Mouse (Mus musculus) CH12.LX (cell line): ENCODE measurements at regions not wholly inside any gene's neighbourhood (a gene's known extent, or its start where the extent isn't known, plus 50 kb on each side); places are given as distances from the start of the nearest gene placed in this dataset.

Source experiments
- CTCF ChIP-seq, 2 experiments: IDR thresholded peaks in 1 of 2; conservative IDR thresholded peaks in 1 of 2; 2 replicates each; pipeline ENCODE4 v1.5.1; 2011 to 2012; ENCODE audit warnings: low read depth in 2 of 2, low read length in 2 of 2, improper control_type of control experiment in 1 of 2, inconsistent platforms in 1 of 2, mild to moderate bottlenecking in 1 of 2, moderate library complexity in 1 of 2
- EP300 ChIP-seq: IDR thresholded peaks from 2 replicates; pipeline ENCODE4 v1.6.1; 2011; ENCODE audit warnings: low read length, improper control_type of control experiment
- ETS1 ChIP-seq: conservative IDR thresholded peaks from 2 replicates; pipeline ENCODE4 v1.6.1; 2012; ENCODE audit warnings: low read depth, mild to moderate bottlenecking, inconsistent platforms, low read length, improper control_type of control experiment, moderate library complexity
- MAFK ChIP-seq: IDR thresholded peaks from 2 replicates; pipeline ENCODE4 v1.6.1; 2011; ENCODE audit warnings: low read length, improper control_type of control experiment; ENCODE audit not compliant: insufficient replicate concordance
- MEF2A ChIP-seq: IDR thresholded peaks from 2 replicates; pipeline ENCODE4 v1.6.1; 2014; ENCODE audit warnings: low read depth, mild to moderate bottlenecking, inconsistent platforms, low read length, improper control_type of control experiment, borderline replicate concordance
- POLR2A ChIP-seq: IDR thresholded peaks from 2 replicates; pipeline ENCODE4 v1.6.1; 2011; ENCODE audit warnings: low read depth, mild to moderate bottlenecking, improper control_type of control experiment, low read length
- SMC3 ChIP-seq: IDR thresholded peaks from 2 replicates; pipeline ENCODE4 v1.6.1; 2011; ENCODE audit warnings: low read depth, low read length, improper control_type of control experiment
- TCF12 ChIP-seq: IDR thresholded peaks from 2 replicates; pipeline ENCODE4 v1.6.1; 2014; ENCODE audit warnings: low read depth, mild to moderate bottlenecking, inconsistent platforms, low read length, improper control_type of control experiment
- ZMIZ1 ChIP-seq: IDR thresholded peaks from 2 replicates; pipeline ENCODE4 v1.6.1; 2012; ENCODE audit warnings: low read depth, mild to moderate bottlenecking, inconsistent platforms, low read length, improper control_type of control experiment
- ZNF384 ChIP-seq: IDR thresholded peaks from 2 replicates; pipeline ENCODE4 v1.6.1; 2012; ENCODE audit warnings: low read depth, low read length, improper control_type of control experiment, inconsistent platforms

DNA sequence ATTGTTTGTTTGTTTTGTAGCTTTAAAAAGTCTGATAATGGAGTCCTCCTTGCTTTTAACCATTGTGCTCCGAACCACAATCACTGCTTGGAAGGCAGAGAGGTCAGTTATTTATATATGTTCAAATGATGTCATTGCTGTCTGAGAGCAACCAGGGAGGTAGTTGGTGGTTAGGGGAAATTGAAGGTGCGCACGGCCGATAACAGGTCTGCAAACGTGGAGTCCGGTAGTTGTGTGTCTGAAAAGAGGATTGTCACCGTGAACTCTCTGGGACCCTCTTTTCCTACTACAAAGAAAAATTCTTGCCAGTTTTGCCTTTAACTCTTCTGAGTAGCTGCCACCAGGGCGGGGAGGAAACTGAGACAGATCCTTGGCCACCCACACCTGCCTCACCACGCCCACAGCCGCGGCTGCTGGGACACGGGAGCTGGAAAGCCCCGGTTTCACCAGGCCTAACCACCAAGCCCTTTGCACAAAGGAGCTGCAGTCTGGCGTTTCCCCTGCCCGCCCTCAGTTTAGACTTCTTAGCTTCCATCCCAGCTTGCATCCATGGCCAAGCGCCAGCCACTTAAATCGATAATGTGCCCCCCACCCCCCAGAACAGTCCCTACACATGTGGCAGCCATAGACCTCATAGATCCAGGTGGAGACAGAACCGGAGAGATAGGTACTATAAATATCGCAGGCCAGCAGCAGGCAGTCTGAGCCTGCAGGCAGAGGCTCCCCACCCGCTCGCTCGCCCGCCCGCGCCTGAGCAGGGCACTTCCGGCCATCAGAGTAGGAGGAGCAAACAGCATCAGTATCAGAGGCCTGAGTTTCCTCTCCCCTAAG is 62.2 kb downstream of the Pkdcc start:
- TF ChIP-seq CTCF (conservative IDR thresholded peaks at IDR 0.05 in 1 of 2, IDR thresholded peaks at IDR 0.05 in 1 of 2; ENCODE audit: low read depth in 2 of 2, low read length in 2 of 2) (no peak; a peak in 1 of 4 replicates), ZNF384 (no peak), SMC3 (no peak), POLR2A (peak; percentile 74), ETS1 (peak; percentile 23; the same call in 1 of the 2 replicates), MAFK (no peak), EP300 (peak; percentile 61), MEF2A (peak; percentile 52), ZMIZ1 (peak; percentile 14; the same call in 1 of the 2 replicates), TCF12 (peak; percentile 75)
